Mouse (Mus musculus) gastrocnemius, adult 2 months (tissue): ENCODE measurements around the gene Rps6ka1. TPM values are rescaled to one million over a fixed set of nuclear protein-coding genes. Genes with fewer than 3 reads are reported as not detected.

Experiments used
- DNase-seq: peaks from one replicate; pipeline ENCODE4 v3.0.0; 2022
- H3K27ac ChIP-seq: fragments of 200-600 bp; 2 replicates; pipeline ENCODE4 v1.8.1; 2022; ENCODE audit warnings: mild to moderate bottlenecking
- H3K4me3 ChIP-seq: fragments of 200-600 bp; 2 replicates; pipeline ENCODE4 v1.8.1; 2022; ENCODE audit warnings: mild to moderate bottlenecking, moderate library complexity
- CTCF ChIP-seq: fragments of 200-600 bp; IDR thresholded peaks from 2 replicates; pipeline ENCODE4 v1.8.1; 2022; ENCODE audit warnings: antibody characterized with exemption, mild to moderate bottlenecking, moderate library complexity
- intact Hi-C: fragments of 180-260 bp; cut with DNase I; formaldehyde crosslinking; loops from one replicate; pipeline ENCODE4 v1.15.1; 2025
- total RNA-seq, 2 experiments: library from RNA; stranded (reverse); gene quantifications; 2 replicates each; pipeline ENCODE4 v1.2.3; 2021

Gene Rps6ka1
- total RNA-seq, 2 experiments from 2014 or later, result 3.5 to 4.8 TPM

- intact Hi-C loops, result no loop called here
Measured at GRCm38 (mm10) chr4:133820806-133821560, 66.6 kb downstream of the Rps6ka1 start.

GRCm38 (mm10) chr4:133820166-133820565, 67.4 kb downstream of the Rps6ka1 start:
- H3K27ac ChIP-seq, result peak overlapping the region; percentile 78

More at GRCm38 (mm10) chr4:133820806-133821560, 66.6 kb downstream of the Rps6ka1 start:
- DNase-seq, result no peak
- H3K4me3 ChIP-seq, result peak overlapping the region; percentile 52
- peak overlapping the region; percentile 78 for H3K27ac ChIP-seq
- TF ChIP-seq CTCF, result no peak

GRCm38 (mm10) chr4:133817356-133817755, 70.2 kb downstream of the Rps6ka1 start:
- no peak for TF ChIP-seq CTCF
- no peak for DNase-seq
- H3K27ac ChIP-seq, result no peak overlapping the region
- intact Hi-C loops, result no loop called here
- no peak overlapping the region for H3K4me3 ChIP-seq

More at GRCm38 (mm10) chr4:133820166-133820565, 67.4 kb downstream of the Rps6ka1 start:
- TF ChIP-seq CTCF, result no peak
- H3K4me3 ChIP-seq, result peak overlapping the region; percentile 52
- DNase-seq, result no peak
- intact Hi-C loops, result no loop called here

- TF ChIP-seq CTCF, result no peak
- intact Hi-C loops, result no loop called here
- H3K4me3 ChIP-seq, result peak overlapping the region; percentile 64
- no peak for DNase-seq
- peak overlapping the region; percentile 100 for H3K27ac ChIP-seq
Measured at GRCm38 (mm10) chr4:133816504-133816875, 71.1 kb downstream of the Rps6ka1 start.

GRCm38 (mm10) chr4:133815635-133816503, 71.7 kb downstream of the Rps6ka1 start:
- no peak for DNase-seq
- TF ChIP-seq CTCF, result no peak
- intact Hi-C loops, result no loop called here
- Histone ChIP-seq H3K27ac (peak overlapping the region; percentile 100), H3K4me3 (peak overlapping the region; percentile 64)

- intact Hi-C loops, result loop anchor here (1.0 to 5.0 kb wide), 2 partner anchors 38 to 143 kb away; partner anchors contain the start of gene Pigv
- peak overlapping the region; percentile 100 for H3K27ac ChIP-seq
- TF ChIP-seq CTCF, result no peak
- H3K4me3 ChIP-seq, result peak overlapping the region; percentile 88
- DNase-seq, result peak; percentile 23
Measured at GRCm38 (mm10) chr4:133814804-133815515, 72.6 kb downstream of the Rps6ka1 start.

GRCm38 (mm10) chr4:133813992-133814803, 73.4 kb downstream of the Rps6ka1 start:
- DNase-seq, result peak; percentile 94
- peak; percentile 78 for TF ChIP-seq CTCF
- H3K27ac ChIP-seq, result peak overlapping the region; percentile 100
- intact Hi-C loops, result loop anchor here (1.0 to 5.0 kb wide), 3 partner anchors 37 to 142 kb away; partner anchors contain the start of gene Pigv
- peak overlapping the region; percentile 88 for H3K4me3 ChIP-seq

GRCm38 (mm10) chr4:133813174-133813991, 74.2 kb downstream of the Rps6ka1 start:
- Histone ChIP-seq H3K27ac (peak overlapping the region; percentile 100), H3K4me3 (peak overlapping the region; percentile 88)
- peak; percentile 98 for DNase-seq
- intact Hi-C loops, result loop anchor here (1.0 to 5.0 kb wide), 2 partner anchors 36 to 59 kb away; no protein-coding TSS in a partner anchor
- TF ChIP-seq CTCF, result no peak

- Histone ChIP-seq H3K27ac (no peak overlapping the region; the same call in 1 of the 2 replicates), H3K4me3 (no peak overlapping the region)
- intact Hi-C loops, result no loop called here
- DNase-seq, result peak; percentile 28
- no peak for TF ChIP-seq CTCF
Measured at GRCm38 (mm10) chr4:133804401-133805263, 83.0 kb downstream of the Rps6ka1 start.

GRCm38 (mm10) chr4:133800589-133800988, 87.0 kb downstream of the Rps6ka1 start:
- no peak for DNase-seq
- no peak for TF ChIP-seq CTCF
- intact Hi-C loops, result no loop called here
- no peak overlapping the region for H3K27ac ChIP-seq
- no peak overlapping the region for H3K4me3 ChIP-seq

Other genes starting within 250 kb of the Rps6ka1 start
- 10 to 100 TPM; 25.4 to 32.3 TPM for gene Zdhhc18, start 237.6 kb downstream of the Rps6ka1 start, total RNA-seq
- 10 to 100 TPM; 10.4 to 11.7 TPM for gene Pigv, start 215.2 kb downstream of the Rps6ka1 start, total RNA-seq
- gene Arid1a, start 131.0 kb downstream of the Rps6ka1 start, total RNA-seq, result 10 to 100 TPM; 24.1 to 26.2 TPM
- 10 to 100 TPM; 28.0 to 53.8 TPM for gene Hmgn2, start 80.9 kb upstream of the Rps6ka1 start, total RNA-seq
- 10 to 100 TPM; 10.8 to 11.6 TPM for gene Dhdds, start 113.1 kb upstream of the Rps6ka1 start, total RNA-seq
- under 1 TPM; 0.08 to 0.28 TPM for gene Lin28a, start 131.0 kb upstream of the Rps6ka1 start, total RNA-seq
- gene Zfp683, start 166.0 kb upstream of the Rps6ka1 start, total RNA-seq, result not detected
- not detected for gene Crybg2, start 173.0 kb upstream of the Rps6ka1 start, total RNA-seq
- gene Cd52, start 207.3 kb upstream of the Rps6ka1 start, total RNA-seq, result under 1 TPM in 1 of 2 experiments, not detected in 1; 0.71 TPM
- gene Ubxn11, start 214.8 kb upstream of the Rps6ka1 start, total RNA-seq, result 1 to 10 TPM in 1 of 2 experiments, under 1 TPM in 1; 0.71 to 1.9 TPM
- gene Sh3bgrl3, start 241.0 kb upstream of the Rps6ka1 start, total RNA-seq, result 10 to 100 TPM; 12.2 to 27.1 TPM